Mouse (Mus musculus) left cerebral cortex, postnatal 10 days (tissue): ENCODE data around the gene 2410004B18Rik. TPM values are rescaled to one million over a fixed set of nuclear protein-coding genes. Genes with fewer than 3 reads are reported as not detected.

Experiments used
- DNase-seq, 2 experiments: peaks; one replicate each; pipeline ENCODE4 v3.0.0; 2021 to 2022; ENCODE audit warnings: low spot score in 2 of 2, mixed read lengths in 1 of 2; ENCODE audit errors: extremely low spot score in 1 of 2
- intact Hi-C: fragments of 180-260 bp; cut with DNase I; formaldehyde crosslinking; loops from one replicate; pipeline ENCODE4 v1.15.1; 2025
- total RNA-seq, 2 experiments: library from RNA; stranded (reverse); gene quantifications; 2 replicates each; pipeline ENCODE4 v1.2.3; 2021

Gene 2410004B18Rik
- total RNA-seq, 2 experiments from 2014 or later = 41.2 to 47.4 TPM

- no peak for DNase-seq
- intact Hi-C loops = no loop called here
Measured at GRCm38 (mm10) chr3:145991976-145992730, 54.3 kb downstream of the 2410004B18Rik start.

GRCm38 (mm10) chr3:145992796-145993195, 55.0 kb downstream of the 2410004B18Rik start:
- DNase-seq = no peak
- intact Hi-C loops = no loop called here

- DNase-seq = no peak
- intact Hi-C loops = no loop called here
Measured at GRCm38 (mm10) chr3:145993481-145994201, 55.8 kb downstream of the 2410004B18Rik start.

Other genes starting within 250 kb of the 2410004B18Rik start
- gene Ddah1, start 179.3 kb upstream of the 2410004B18Rik start, total RNA-seq = 10 to 100 TPM; 87.0 to 87.8 TPM
- 10 to 100 TPM; 15.8 to 16.2 TPM for gene Bcl10, start 15.2 kb upstream of the 2410004B18Rik start, total RNA-seq
- gene Syde2, start 49.9 kb downstream of the 2410004B18Rik start, total RNA-seq = 1 to 10 TPM; 3.1 to 4.3 TPM
- under 1 TPM; 0.26 to 0.36 TPM for gene Wdr63, start 170.1 kb downstream of the 2410004B18Rik start, total RNA-seq
- not detected for gene Mcoln3, start 179.4 kb downstream of the 2410004B18Rik start, total RNA-seq
- gene Mcoln2, start 211.8 kb downstream of the 2410004B18Rik start, total RNA-seq = under 1 TPM in 1 of 2 experiments, not detected in 1; 0.60 TPM